Mouse (Mus musculus) neural tube, embryonic 15.5 days (tissue): Measurements from ENCODE around the gene Ccdc33. TPM values are rescaled to one million over a fixed set of nuclear protein-coding genes. Genes with fewer than 3 reads are reported as not detected.
A peak's percentile ranks its signal among the peaks of the same experiment; 100 is the strongest.

Source experiments
- ATAC-seq: fragments of 200-750 bp; cut with Nextera tagmentation; 2 replicates; pipeline ENCODE4 v1.8.0; 2017; ENCODE audit warnings: mild to moderate bottlenecking, moderate TSS enrichment, moderate library complexity; ENCODE audit not compliant: low FRiP score
- H3K27ac ChIP-seq: fragments of 300-500 bp; sonication (generic); replicated peaks from 2 replicates; pipeline ENCODE4 v1.5.1; 2015; ENCODE audit warnings: mild to moderate bottlenecking, inconsistent platforms
- H3K27me3 ChIP-seq: fragments of 300-500 bp; sonication (generic); replicated peaks from 2 replicates; pipeline ENCODE4 v1.6.1; 2015; ENCODE audit warnings: inconsistent platforms
- H3K36me3 ChIP-seq: fragments of 300-500 bp; sonication (generic); 2 replicates; pipeline ENCODE4 v1.6.1; 2015; ENCODE audit warnings: inconsistent platforms
- H3K4me1 ChIP-seq: fragments of 300-500 bp; sonication (generic); 2 replicates; pipeline ENCODE4 v1.6.1; 2015; ENCODE audit warnings: inconsistent platforms
- H3K4me2 ChIP-seq: fragments of 300-500 bp; sonication (generic); 2 replicates; pipeline ENCODE4 v1.6.1; 2015; ENCODE audit warnings: inconsistent platforms, mild to moderate bottlenecking, moderate library complexity
- H3K4me3 ChIP-seq: fragments of 300-500 bp; sonication (generic); replicated peaks from 2 replicates; pipeline ENCODE4 v1.5.1; 2015; ENCODE audit warnings: mild to moderate bottlenecking, inconsistent platforms
- H3K9ac ChIP-seq: fragments of 300-500 bp; sonication (generic); replicated peaks from 2 replicates; pipeline ENCODE4 v1.6.1; 2015; ENCODE audit warnings: mild to moderate bottlenecking, inconsistent platforms
- H3K9me3 ChIP-seq: fragments of 300-500 bp; sonication (generic); replicated peaks from 2 replicates; pipeline ENCODE4 v1.6.1; 2016; ENCODE audit warnings: inconsistent platforms
- WGBS: fragments of 180-500 bp; shearing (Covaris S2); methylation state at CpG from one replicate; pipeline ENCODE4 v1.1.7; 2015; ENCODE audit warnings: mixed read lengths; 5-methylcytosine and 5-hydroxymethylcytosine counted together
- polyA plus RNA-seq: library from polyadenylated mRNA; unstranded; fragments of >200 nt; fragmentation: Nextera tagmentation; extraction: Ambion mirVana; gene quantifications from 2 replicates; pipeline ENCODE4 v1.2.1, GENCODE M21; 2015

The Ccdc33 gene
- polyA plus RNA-seq, 1 experiment from 2014 or later, result 0.13 TPM

DNA sequence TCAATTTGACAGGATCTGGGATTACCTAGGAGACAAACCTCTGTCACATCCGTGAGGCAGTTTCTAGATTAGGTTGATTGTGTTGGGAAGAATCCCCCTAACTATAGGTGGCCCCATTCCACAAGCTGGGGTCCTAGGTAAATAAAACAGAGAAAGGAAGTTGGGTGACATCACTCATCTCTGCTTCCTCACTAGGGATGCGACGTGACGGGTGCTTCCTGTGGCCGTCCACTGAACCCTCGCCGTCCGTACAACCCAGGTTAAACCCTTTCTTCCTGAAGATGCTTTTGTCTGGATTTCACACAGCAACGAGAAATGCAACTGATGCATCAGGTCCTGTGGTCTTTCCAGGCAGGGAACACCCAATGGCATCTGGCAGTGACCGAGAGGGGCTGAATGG lies 71.6 kb downstream of the Ccdc33 start:
- Histone ChIP-seq H3K4me2 (no peak overlapping the region), H3K27ac (no peak overlapping the region), H3K4me1 (peaks cover 75% of the 10 kb centered on the region), H3K36me3 (no peaks in the 10 kb centered on the region), H3K4me3 (no peak overlapping the region), H3K27me3 (0 out of 2 replicates have a peak, but pooled peaks cover 2% of the 10 kb centered on the region), H3K9ac (no peak overlapping the region), H3K9me3 (no peaks in the 10 kb centered on the region)
- no peak for ATAC-seq
- WGBS, result 81% methylated on average over 10 of the region's 10 CpGs

DNA sequence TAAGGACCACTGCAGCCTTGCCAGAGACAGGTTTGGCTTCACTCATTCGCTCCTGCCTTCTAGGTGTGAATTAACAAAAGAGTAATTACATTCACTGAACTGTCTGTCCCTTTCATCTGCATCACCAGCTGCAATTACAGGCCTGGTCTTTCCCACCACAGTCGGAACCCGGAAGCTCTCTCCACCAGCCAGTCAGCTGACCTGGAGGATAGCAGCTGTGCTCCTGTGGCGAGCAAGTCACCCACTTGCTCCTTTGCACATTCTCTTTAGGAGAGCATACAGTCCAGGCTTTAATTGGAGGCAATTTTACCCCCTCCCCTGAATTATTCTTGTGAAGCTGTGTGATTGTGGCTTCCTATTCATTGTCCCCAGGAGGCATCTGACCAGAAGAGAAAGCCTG lies 73.0 kb downstream of the Ccdc33 start:
- Histone ChIP-seq H3K27ac (peak overlapping the region; percentile 37; the same call in 1 of the 2 replicates), H3K36me3 (no peaks in the 10 kb centered on the region)
- WGBS, result 12% methylated on average over 4 of the region's 4 CpGs

DNA sequence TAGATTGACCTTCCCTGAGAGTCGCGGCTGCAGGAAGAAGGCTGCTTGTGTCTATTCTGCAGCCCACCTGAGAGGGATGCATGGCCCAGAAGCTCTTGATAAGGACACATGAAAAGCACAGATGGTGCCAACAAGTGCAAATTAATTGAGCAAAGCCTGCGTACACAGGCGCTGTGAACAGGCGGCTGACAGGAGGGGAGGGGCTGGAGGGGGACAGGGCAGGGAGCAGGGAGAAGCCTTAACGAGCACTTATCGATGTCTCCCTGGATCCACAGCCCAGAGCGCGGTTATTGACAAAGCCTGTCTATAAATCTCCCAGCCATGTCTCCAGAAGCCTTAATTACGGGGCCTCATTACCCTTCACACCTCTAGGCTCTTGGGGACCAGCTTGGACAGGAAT lies 73.8 kb downstream of the Ccdc33 start:
- Histone ChIP-seq H3K9me3 (no peaks in the 10 kb centered on the region), H3K4me3 (no peak overlapping the region), H3K4me2 (no peak overlapping the region), H3K27ac (0 out of 2 replicates have a peak overlapping the region, but pooled peaks have one; percentile 37), H3K36me3 (no peaks in the 10 kb centered on the region), H3K27me3 (no peaks in the 10 kb centered on the region; the same call in 1 of the 2 replicates), H3K9ac (no peak overlapping the region), H3K4me1 (peaks cover 77% of the 10 kb centered on the region)
- 11% methylated on average over 10 of the region's 10 CpGs for WGBS
- no peak; the same call in 1 of the 2 replicates for ATAC-seq

More for the DNA sequence above, 73.0 kb downstream of the Ccdc33 start:
- no peak for ATAC-seq
- H3K4me2 ChIP-seq, result no peak overlapping the region
- H3K9ac ChIP-seq, result no peak overlapping the region
- H3K4me1 ChIP-seq, result peaks cover 80% of the 10 kb centered on the region
- H3K9me3 ChIP-seq, result no peaks in the 10 kb centered on the region
- 0 out of 2 replicates have a peak, but pooled peaks cover under 1% of the 10 kb centered on the region for H3K27me3 ChIP-seq
- H3K4me3 ChIP-seq, result no peak overlapping the region

DNA sequence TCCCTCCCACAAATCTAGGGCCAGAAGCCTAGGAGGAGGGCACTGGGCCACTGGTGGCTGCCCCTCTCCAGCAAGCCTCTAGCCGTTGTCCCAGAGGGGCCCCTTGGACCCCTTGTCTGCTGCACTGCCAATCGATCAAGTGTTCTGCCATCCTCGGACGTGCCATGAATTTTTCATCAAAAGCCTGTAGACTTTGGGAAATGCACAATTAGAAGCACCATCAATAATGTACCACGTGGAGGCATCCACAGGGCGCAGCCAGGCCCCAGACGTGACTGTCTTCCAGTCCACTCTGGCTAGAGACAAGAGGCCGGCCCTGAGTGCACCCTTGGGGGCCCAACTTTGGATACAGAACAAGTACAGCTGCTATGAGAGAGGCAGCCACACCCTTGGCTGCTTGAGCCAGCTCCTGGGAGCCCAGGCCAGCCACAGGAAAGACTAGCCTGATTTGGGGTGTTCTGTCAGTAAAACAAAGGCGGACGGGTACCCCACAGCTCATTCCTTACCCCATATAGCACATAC lies 75.1 kb downstream of the Ccdc33 start:
- H3K27me3 ChIP-seq, result no peaks in the 10 kb centered on the region; the same call in 1 of the 2 replicates
- no peak for ATAC-seq
- no peak overlapping the region for H3K4me3 ChIP-seq
- peaks cover 71% of the 10 kb centered on the region for H3K4me1 ChIP-seq
- no peak overlapping the region for H3K9ac ChIP-seq
- peak overlapping the region; percentile 11; the same call in 1 of the 2 replicates for H3K27ac ChIP-seq
- no peaks in the 10 kb centered on the region for H3K36me3 ChIP-seq
- 43% methylated on average over 10 of the region's 10 CpGs for WGBS
- no peaks in the 10 kb centered on the region for H3K9me3 ChIP-seq
- H3K4me2 ChIP-seq, result no peak overlapping the region

DNA sequence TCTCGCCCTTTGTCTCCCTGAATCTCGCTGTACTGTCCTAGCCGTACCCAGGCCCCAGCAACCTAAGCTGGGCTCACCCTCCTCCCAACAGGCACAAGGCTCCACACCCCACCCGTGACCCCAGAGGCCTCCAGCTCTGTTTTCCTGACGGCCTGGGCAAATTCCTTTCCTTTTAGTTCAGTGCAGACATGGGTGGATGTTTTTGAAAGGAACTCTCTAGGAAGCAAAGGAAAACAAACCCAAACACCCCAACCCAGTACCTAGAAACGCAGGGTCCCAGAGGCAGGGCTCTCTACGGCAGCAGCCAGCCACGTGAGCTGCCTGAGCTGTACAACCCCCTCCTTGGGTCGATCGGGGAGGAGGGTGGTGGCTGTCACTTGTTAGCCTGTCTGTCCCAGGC lies 76.2 kb downstream of the Ccdc33 start:
- WGBS, result 22% methylated on average over 10 of the region's 10 CpGs
- H3K27ac ChIP-seq, result no peak overlapping the region

DNA sequence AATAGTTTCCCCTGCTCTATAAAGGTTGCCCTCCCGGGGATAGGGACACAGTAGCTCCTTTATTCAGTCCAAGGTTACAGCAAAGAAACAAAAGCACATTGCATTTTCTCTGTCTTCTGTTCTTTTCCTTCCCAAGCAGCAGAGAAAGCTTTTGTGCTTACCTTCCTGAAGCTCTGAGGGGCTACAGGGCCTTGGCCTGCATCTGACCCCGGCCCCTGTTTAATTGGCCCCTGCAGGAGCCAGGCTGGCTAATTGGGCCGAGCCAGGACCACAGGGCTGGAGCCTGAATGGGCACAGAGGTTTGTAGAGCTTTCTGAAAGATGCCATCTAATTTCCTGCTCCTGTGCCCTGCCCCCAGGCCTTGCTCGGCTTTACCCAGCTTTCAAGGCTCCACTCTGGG lies 77.6 kb downstream of the Ccdc33 start:
- no peaks in the 10 kb centered on the region for H3K9me3 ChIP-seq
- H3K27ac ChIP-seq, result no peak overlapping the region
- no peak overlapping the region for H3K4me2 ChIP-seq
- no peaks in the 10 kb centered on the region for H3K36me3 ChIP-seq
- no peak for ATAC-seq
- WGBS, result 22% methylated on average over 4 of the region's 4 CpGs
- H3K4me1 ChIP-seq, result peaks cover 57% of the 10 kb centered on the region
- peaks cover 17% of the 10 kb centered on the region for H3K27me3 ChIP-seq
- H3K4me3 ChIP-seq, result no peak overlapping the region
- H3K9ac ChIP-seq, result 0 out of 2 replicates have a peak overlapping the region, but pooled peaks have one; percentile 6

More for the DNA sequence above, 76.2 kb downstream of the Ccdc33 start:
- no peak overlapping the region for H3K4me3 ChIP-seq
- peaks cover 59% of the 10 kb centered on the region for H3K4me1 ChIP-seq
- H3K4me2 ChIP-seq, result no peak overlapping the region
- H3K9me3 ChIP-seq, result no peaks in the 10 kb centered on the region
- no peak overlapping the region for H3K9ac ChIP-seq
- H3K36me3 ChIP-seq, result no peaks in the 10 kb centered on the region
- H3K27me3 ChIP-seq, result peaks cover 8% of the 10 kb centered on the region
- ATAC-seq, result no peak

DNA sequence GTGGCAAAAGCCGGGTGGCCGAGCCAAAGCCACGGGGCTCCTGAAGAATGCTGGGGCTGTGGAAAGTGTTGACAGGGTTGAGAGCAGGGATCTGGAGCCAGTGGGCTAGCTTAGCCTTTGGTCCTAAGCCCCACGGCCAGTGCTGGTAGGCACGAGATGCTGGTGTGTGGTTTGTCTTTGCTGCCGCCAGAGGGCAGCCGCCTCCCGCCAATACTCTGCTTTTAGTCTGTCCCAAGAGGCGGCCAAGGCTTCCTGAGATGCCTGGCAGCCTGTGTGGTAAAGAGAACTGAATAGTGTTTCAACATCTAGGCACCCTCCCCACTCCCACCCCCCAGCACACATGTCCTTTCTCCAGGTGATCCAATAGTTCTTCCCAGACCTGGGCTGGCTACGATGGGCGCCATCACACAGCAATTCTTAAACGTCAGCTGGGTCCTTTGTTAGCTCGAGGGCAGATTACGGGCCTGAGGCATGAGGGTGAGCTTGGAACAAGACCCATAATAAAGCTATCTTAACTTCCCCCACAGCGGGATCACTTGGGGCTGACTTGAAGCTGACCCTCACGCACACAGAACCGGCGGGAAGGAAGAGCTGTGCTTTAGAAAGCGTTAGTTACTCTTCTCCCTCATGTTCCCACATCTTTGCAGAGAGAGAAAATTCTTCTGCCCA lies 80.0 kb downstream of the Ccdc33 start:
- no peak overlapping the region for H3K9ac ChIP-seq
- no peaks in the 10 kb centered on the region for H3K9me3 ChIP-seq
- no peak overlapping the region for H3K4me2 ChIP-seq
- peaks cover 18% of the 10 kb centered on the region for H3K27me3 ChIP-seq
- WGBS, result 19% methylated on average over 19 of the region's 19 CpGs
- H3K36me3 ChIP-seq, result no peaks in the 10 kb centered on the region
- H3K4me3 ChIP-seq, result no peak overlapping the region
- peak; percentile 67 for ATAC-seq
- H3K27ac ChIP-seq, result no peak overlapping the region
- peaks cover 34% of the 10 kb centered on the region for H3K4me1 ChIP-seq

DNA sequence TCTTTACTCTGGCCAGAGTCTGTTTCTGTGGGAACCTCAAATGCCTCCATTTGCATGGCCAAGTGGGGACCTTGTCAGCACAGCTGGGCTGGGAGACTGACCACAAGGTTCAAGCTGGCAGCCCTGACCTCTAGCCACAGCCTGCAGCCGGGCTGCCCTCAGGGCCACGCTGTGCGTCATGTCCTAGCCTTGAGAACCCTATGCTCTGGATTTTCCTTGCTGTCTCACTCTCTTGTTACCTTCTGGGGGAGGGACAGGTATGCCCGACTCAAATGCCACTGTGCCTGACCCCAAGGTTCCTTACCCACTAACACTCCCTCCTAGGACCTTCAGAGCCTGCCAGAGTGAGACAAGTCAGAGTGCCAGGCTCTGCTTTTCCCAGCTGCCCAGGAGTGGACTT lies 81.7 kb downstream of the Ccdc33 start:
- Histone ChIP-seq H3K9me3 (no peaks in the 10 kb centered on the region), H3K4me1 (peaks cover 17% of the 10 kb centered on the region), H3K4me3 (no peak overlapping the region), H3K27me3 (peaks cover 18% of the 10 kb centered on the region), H3K36me3 (no peaks in the 10 kb centered on the region), H3K9ac (no peak overlapping the region), H3K27ac (no peak overlapping the region), H3K4me2 (no peak overlapping the region)
- 79% methylated on average over 4 of the region's 4 CpGs for whole genome bisulfite sequencing
- no peak for ATAC-seq

DNA sequence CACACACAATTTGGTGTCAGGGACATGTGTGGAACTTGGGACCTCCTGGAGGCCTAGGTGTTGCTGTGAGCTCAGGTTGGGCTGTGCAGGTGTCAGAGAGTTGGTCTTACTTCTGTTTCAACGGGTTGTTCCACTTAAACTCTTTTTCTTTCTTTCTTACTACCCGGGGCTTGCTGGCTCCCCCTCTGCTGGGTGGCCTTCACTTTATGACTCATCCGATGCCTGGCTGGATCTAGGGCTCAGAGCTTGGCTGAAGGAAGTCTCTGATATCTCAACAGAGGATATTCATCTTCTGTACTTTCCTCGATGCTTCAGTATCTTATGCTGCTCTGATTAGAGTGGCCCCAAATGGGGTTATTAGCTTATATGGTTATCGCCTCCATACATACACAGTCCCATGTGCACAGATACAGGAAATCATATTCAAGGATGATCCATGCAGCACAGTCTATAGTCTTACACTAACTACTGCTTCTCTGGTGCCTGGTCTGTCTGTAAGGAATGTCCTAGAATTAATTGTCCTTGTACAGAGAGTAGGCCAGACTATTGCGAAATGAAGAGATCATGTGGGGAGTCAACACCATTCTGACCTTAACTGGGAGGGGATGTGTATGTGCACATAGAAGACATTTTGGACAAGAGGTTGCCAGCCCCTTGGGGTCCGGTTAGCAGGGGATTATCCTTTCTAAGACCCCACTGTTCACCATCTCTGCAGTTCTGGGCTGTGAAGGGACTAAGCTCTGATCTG lies 82.5 kb downstream of the Ccdc33 start:
- Histone ChIP-seq H3K9me3 (no peaks in the 10 kb centered on the region), H3K27me3 (peaks cover 18% of the 10 kb centered on the region), H3K4me1 (peaks cover 9% of the 10 kb centered on the region), H3K36me3 (no peaks in the 10 kb centered on the region), H3K9ac (no peak overlapping the region), H3K4me2 (no peak overlapping the region), H3K27ac (no peak overlapping the region), H3K4me3 (no peak overlapping the region)
- 71% methylated on average over 7 of the region's 7 CpGs for WGBS
- ATAC-seq, result no peak

DNA sequence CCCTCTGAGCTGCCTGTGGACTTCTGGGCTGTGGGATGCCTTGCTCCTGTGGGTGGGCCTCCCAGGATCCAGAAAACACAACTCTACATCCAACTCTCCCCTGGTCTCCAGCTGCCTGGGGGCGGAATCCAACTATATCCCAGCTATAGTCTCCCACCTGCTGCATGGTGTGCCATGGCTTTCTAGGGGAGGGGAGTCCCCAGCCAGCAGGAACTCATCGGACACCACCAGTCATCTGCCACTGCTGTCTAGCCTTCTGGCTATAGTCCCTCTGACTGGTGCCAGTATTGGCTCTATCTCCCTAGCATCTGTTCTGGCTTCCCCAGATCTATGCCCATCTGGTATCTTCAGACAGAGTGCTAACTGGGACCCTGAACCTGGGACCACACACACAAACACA lies 83.1 kb downstream of the Ccdc33 start:
- H3K36me3 ChIP-seq, result no peaks in the 10 kb centered on the region
- ATAC-seq, result no peak
- no peak overlapping the region for H3K27ac ChIP-seq
- H3K4me2 ChIP-seq, result no peak overlapping the region
- no peak overlapping the region for H3K9ac ChIP-seq
- 63% methylated on average over 2 of the region's 2 CpGs for WGBS
- no peak overlapping the region for H3K4me3 ChIP-seq
- peaks cover 5% of the 10 kb centered on the region; the same call in 1 of the 2 replicates for H3K4me1 ChIP-seq
- no peaks in the 10 kb centered on the region for H3K9me3 ChIP-seq
- H3K27me3 ChIP-seq, result peaks cover 18% of the 10 kb centered on the region

DNA sequence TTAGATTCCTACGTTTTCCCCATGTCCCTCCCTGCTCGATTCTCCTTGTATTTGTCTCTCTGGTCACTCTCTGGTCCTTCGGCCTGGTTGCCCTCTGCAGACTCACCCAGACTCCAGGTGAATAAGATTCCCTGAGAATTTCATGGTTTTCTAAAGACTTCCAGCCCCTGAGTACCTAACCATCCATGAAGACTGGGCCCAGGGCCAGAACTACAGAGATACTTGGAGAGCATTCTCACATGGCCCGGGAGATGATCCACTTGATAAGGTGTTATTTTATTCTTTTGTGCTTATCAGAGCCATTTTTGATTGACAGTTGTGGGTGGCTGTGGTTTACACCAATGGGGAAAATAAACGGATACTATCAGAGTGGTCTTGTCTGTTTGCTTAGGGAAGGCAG lies 86.7 kb downstream of the Ccdc33 start:
- Histone ChIP-seq H3K27ac (no peak overlapping the region), H3K27me3 (peaks cover 5% of the 10 kb centered on the region), H3K4me2 (no peak overlapping the region), H3K9ac (no peak overlapping the region), H3K36me3 (no peaks in the 10 kb centered on the region), H3K9me3 (no peaks in the 10 kb centered on the region), H3K4me1 (no peaks in the 10 kb centered on the region), H3K4me3 (no peak overlapping the region)
- ATAC-seq, result no peak
- WGBS, result 79% methylated on average over 5 of the region's 5 CpGs

DNA sequence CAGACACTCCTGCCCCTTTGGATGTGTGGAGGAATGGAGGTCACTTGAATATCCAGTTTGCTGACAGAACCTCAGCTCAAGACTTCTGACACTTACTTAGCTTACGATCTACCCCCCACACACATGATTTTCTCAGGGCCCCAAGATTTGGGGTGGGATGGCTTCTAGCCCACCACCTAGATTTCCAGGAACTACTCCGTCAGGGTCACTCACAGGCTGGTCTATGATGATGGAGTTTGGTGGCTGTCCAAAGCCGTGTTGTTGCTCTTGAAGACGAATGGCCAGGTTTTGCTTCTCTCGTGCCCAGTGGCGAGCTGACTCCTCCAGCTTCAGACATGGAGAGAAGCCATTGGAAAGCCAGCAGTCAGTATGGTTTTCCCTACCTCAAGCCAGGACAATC lies 89.0 kb downstream of the Ccdc33 start:
- Histone ChIP-seq H3K4me2 (no peak overlapping the region), H3K27me3 (no peaks in the 10 kb centered on the region; the same call in none of the 2 replicates), H3K27ac (no peak overlapping the region), H3K36me3 (no peaks in the 10 kb centered on the region), H3K9me3 (no peaks in the 10 kb centered on the region), H3K4me1 (no peaks in the 10 kb centered on the region), H3K4me3 (no peak overlapping the region), H3K9ac (no peak overlapping the region)
- WGBS, result 92% methylated on average over 6 of the region's 6 CpGs
- no peak for ATAC-seq
